Mouse (Mus musculus) limb, embryonic 12.5 days (tissue): ENCODE measurements around the gene Smim11. TPM values are rescaled to one million over a fixed set of nuclear protein-coding genes. Genes with fewer than 3 reads are reported as not detected.

ENCODE experiments used
- ATAC-seq: fragments of 200-750 bp; cut with Nextera tagmentation; 2 replicates; pipeline ENCODE4 v1.8.0; 2017; ENCODE audit warnings: low read depth, moderate TSS enrichment; ENCODE audit not compliant: insufficient number of reproducible peaks, insufficient read depth, low FRiP score, low TSS enrichment
- H3K27ac ChIP-seq: fragments of 300-500 bp; sonication (generic); 2 replicates; pipeline ENCODE4 v1.5.1; 2016; ENCODE audit warnings: mild to moderate bottlenecking, moderate library complexity
- H3K27me3 ChIP-seq: fragments of 300-500 bp; sonication (generic); 2 replicates; pipeline ENCODE4 v1.6.1; 2016; ENCODE audit warnings: mild to moderate bottlenecking, moderate library complexity
- H3K36me3 ChIP-seq: fragments of 300-500 bp; sonication (generic); 2 replicates; pipeline ENCODE4 v1.6.1; 2016; ENCODE audit warnings: mild to moderate bottlenecking, moderate library complexity
- H3K4me1 ChIP-seq: fragments of 300-500 bp; sonication (generic); replicated peaks from 2 replicates; pipeline ENCODE4 v1.6.1; 2016
- H3K4me2 ChIP-seq: fragments of 300-500 bp; sonication (generic); 2 replicates; pipeline ENCODE4 v1.6.1; 2016; ENCODE audit warnings: mild to moderate bottlenecking, moderate library complexity
- H3K4me3 ChIP-seq: fragments of 300-500 bp; sonication (generic); replicated peaks from 2 replicates; pipeline ENCODE4 v1.5.1; 2016; ENCODE audit warnings: mild to moderate bottlenecking
- H3K9ac ChIP-seq: fragments of 300-500 bp; sonication (generic); replicated peaks from 2 replicates; pipeline ENCODE4 v1.6.1; 2016; ENCODE audit warnings: mild to moderate bottlenecking, moderate library complexity
- H3K9me3 ChIP-seq: fragments of 300-500 bp; sonication (generic); 2 replicates; pipeline ENCODE4 v1.6.1; 2016; ENCODE audit warnings: mild to moderate bottlenecking, moderate library complexity
- WGBS: fragments of 180-500 bp; shearing (Covaris S2); methylation state at CpG from one replicate; pipeline ENCODE4 v1.1.7; 2016; 5-methylcytosine and 5-hydroxymethylcytosine counted together
- polyA plus RNA-seq: library from polyadenylated mRNA; unstranded; fragments of >200 nt; fragmentation: Nextera tagmentation; extraction: Ambion mirVana; gene quantifications from 2 replicates; pipeline ENCODE4 v1.2.1, GENCODE M21; 2016

The Smim11 gene
- polyA plus RNA-seq, 1 experiment from 2014 or later = 152 TPM

GRCm38 (mm10) chr16:92319353-92320109 is 18.4 kb downstream of the Smim11 start:
- ATAC-seq = no peak
- Histone ChIP-seq H3K4me1 (peaks cover 6% of the 10 kb centered on the region), H3K4me2 (no peak overlapping the region), H3K27ac (no peak overlapping the region), H3K27me3 (no peaks in the 10 kb centered on the region), H3K9me3 (no peaks in the 10 kb centered on the region), H3K36me3 (no peaks in the 10 kb centered on the region), H3K9ac (no peak overlapping the region), H3K4me3 (no peak overlapping the region)
- WGBS = 60% methylated on average over 20 of the region's 20 CpGs

- Histone ChIP-seq H3K36me3 (no peaks in the 10 kb centered on the region), H3K4me3 (no peak overlapping the region), H3K4me2 (no peak overlapping the region), H3K27ac (no peak overlapping the region), H3K9me3 (no peaks in the 10 kb centered on the region), H3K27me3 (no peaks in the 10 kb centered on the region), H3K4me1 (peaks cover 10% of the 10 kb centered on the region), H3K9ac (no peak overlapping the region)
- WGBS = 84% methylated on average over 3 of the region's 3 CpGs
- ATAC-seq = no peak
Observed at GRCm38 (mm10) chr16:92320361-92320760, 19.3 kb downstream of the Smim11 start.

GRCm38 (mm10) chr16:92321341-92321740 is 20.3 kb downstream of the Smim11 start, which contains the start of gene Fam243:
Fam243 (minus strand) TSS chr16:92321441.
- H3K27me3 ChIP-seq = no peaks in the 10 kb centered on the region
- no peaks in the 10 kb centered on the region for H3K36me3 ChIP-seq
- no peak within 1 kb of the TSS for H3K9ac ChIP-seq
- H3K9me3 ChIP-seq = no peaks in the 10 kb centered on the region
- H3K4me3 ChIP-seq = no peak within 1 kb of the TSS
- no peak within 1 kb of the TSS for H3K4me2 ChIP-seq
- 93% methylated on average over 8 of the region's 8 CpGs for WGBS
- no peak for ATAC-seq
- H3K27ac ChIP-seq = no peak within 1 kb of the TSS
- H3K4me1 ChIP-seq = peaks cover 10% of the 10 kb centered on the region

DNA sequence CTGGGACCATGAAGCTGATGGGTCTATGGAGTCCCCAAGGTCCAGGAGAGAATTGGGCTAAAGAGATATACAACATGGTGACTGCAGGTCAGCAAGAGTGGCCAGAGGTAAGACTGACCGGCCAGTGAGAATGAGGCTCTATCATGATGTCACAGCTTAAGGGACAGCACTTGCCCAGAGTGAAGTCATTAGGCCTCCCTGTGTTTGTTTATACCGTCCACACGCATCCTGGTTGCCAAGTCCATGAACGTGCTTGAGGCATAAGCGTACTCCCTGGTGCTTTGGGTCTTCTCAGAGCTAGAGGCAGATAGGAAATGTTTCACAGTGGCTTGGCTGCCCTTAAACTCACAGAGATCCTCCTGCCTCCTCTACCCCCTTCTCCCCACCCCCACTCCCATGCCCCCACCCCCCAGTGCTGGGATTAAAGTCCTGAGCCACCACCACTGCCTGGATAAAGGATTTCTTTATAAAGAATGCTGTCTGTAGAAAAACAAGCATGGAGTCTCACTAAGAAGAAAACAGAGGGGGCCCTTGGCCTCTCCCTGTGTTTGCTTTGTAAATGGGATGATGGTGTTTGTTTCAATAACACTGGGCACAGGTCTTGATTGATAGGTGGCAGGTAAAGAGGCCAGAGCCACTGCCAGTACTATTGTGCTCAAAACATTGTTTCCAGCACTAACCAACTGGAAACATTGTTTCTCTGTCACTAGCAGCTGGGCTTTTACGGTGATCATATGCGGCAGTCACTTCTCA is 23.4 kb downstream of the Smim11 start:
- Histone ChIP-seq H3K4me2 (no peak overlapping the region), H3K27me3 (no peaks in the 10 kb centered on the region), H3K9ac (no peak overlapping the region), H3K27ac (no peak overlapping the region), H3K4me1 (peaks cover 10% of the 10 kb centered on the region), H3K36me3 (no peaks in the 10 kb centered on the region), H3K4me3 (no peak overlapping the region), H3K9me3 (no peaks in the 10 kb centered on the region)
- no peak for ATAC-seq
- 60% methylated on average over 7 of the region's 7 CpGs for WGBS

GRCm38 (mm10) chr16:92325062-92325406 is 23.9 kb downstream of the Smim11 start:
- Histone ChIP-seq H3K9me3 (no peaks in the 10 kb centered on the region), H3K4me2 (no peak overlapping the region), H3K36me3 (no peaks in the 10 kb centered on the region), H3K4me3 (no peak overlapping the region), H3K27ac (no peak overlapping the region), H3K27me3 (no peaks in the 10 kb centered on the region), H3K4me1 (peaks cover 10% of the 10 kb centered on the region), H3K9ac (no peak overlapping the region)
- ATAC-seq = no peak
- 75% methylated on average over 1 of the region's 1 CpGs for WGBS

DNA sequence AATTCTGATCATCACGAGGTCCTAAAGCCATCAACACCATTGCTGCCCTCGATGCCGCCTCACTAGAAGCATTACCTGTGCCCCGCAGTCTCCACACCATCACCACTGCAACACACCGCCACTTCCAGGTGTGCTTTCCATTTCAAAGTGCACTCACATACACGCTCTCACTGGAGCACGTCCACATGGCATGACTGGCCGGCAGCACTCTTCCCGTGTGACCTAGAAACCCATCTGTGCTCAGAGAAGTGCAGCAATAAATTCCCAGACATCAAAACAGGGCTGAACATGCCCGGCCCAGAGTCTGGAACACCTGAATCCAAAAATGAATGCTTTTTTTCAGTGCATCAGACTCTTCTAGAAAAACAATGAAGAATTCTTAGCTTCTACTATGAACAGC is 26.8 kb downstream of the Smim11 start:
- no peaks in the 10 kb centered on the region for H3K9me3 ChIP-seq
- H3K27ac ChIP-seq = no peak overlapping the region
- no peaks in the 10 kb centered on the region for H3K36me3 ChIP-seq
- H3K4me1 ChIP-seq = peaks cover 15% of the 10 kb centered on the region
- H3K27me3 ChIP-seq = no peaks in the 10 kb centered on the region
- 73% methylated on average over 10 of the region's 10 CpGs for whole genome bisulfite sequencing
- H3K4me3 ChIP-seq = no peak overlapping the region
- H3K4me2 ChIP-seq = no peak overlapping the region
- H3K9ac ChIP-seq = no peak overlapping the region
- no peak for ATAC-seq

GRCm38 (mm10) chr16:92330966-92331365 is 29.9 kb downstream of the Smim11 start:
- 84% methylated on average over 5 of the region's 5 CpGs for WGBS
- ATAC-seq = no peak
- H3K27me3 ChIP-seq = no peaks in the 10 kb centered on the region
- peaks cover 5% of the 10 kb centered on the region for H3K4me1 ChIP-seq
- no peak overlapping the region for H3K27ac ChIP-seq
- no peak overlapping the region for H3K4me2 ChIP-seq
- H3K9ac ChIP-seq = no peak overlapping the region
- no peaks in the 10 kb centered on the region for H3K9me3 ChIP-seq
- H3K4me3 ChIP-seq = no peak overlapping the region
- no peaks in the 10 kb centered on the region for H3K36me3 ChIP-seq

GRCm38 (mm10) chr16:92334600-92334999 is 33.5 kb downstream of the Smim11 start:
- WGBS = 57% methylated on average over 9 of the region's 9 CpGs
- Histone ChIP-seq H3K4me2 (no peak overlapping the region), H3K36me3 (no peaks in the 10 kb centered on the region), H3K9me3 (no peaks in the 10 kb centered on the region), H3K4me3 (no peak overlapping the region), H3K4me1 (peaks cover 5% of the 10 kb centered on the region), H3K9ac (no peak overlapping the region), H3K27me3 (no peaks in the 10 kb centered on the region; the same call in 1 of the 2 replicates), H3K27ac (no peak overlapping the region)
- no peak for ATAC-seq

DNA sequence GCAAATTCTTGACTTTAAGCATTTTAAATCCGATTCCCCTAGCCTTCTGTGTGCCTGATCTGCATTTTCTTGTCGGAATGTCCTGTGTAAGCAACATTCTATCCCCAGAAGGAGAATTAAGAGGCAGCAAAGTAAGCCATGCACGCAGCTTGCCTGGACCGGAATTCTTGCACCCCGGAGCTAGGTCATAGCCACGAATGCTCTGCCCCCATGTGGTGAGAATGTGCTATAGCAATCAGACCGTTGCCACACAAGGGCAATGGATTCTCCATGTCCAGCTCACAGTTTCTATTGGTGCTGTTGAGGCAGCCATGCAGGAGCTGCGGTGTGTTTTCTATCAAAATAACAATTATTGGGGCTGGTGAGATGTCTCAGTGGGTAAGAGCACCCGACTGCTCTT is 35.2 kb downstream of the Smim11 start:
- WGBS = 7% methylated on average over 9 of the region's 9 CpGs
- H3K4me1 ChIP-seq = peaks cover 12% of the 10 kb centered on the region
- no peaks in the 10 kb centered on the region for H3K9me3 ChIP-seq
- H3K36me3 ChIP-seq = no peaks in the 10 kb centered on the region
- H3K27ac ChIP-seq = 0 out of 2 replicates have a peak overlapping the region, but pooled peaks have one; percentile 3
- H3K27me3 ChIP-seq = no peaks in the 10 kb centered on the region; the same call in 1 of the 2 replicates
- H3K9ac ChIP-seq = no peak overlapping the region
- no peak for ATAC-seq
- H3K4me2 ChIP-seq = no peak overlapping the region
- no peak overlapping the region for H3K4me3 ChIP-seq

DNA sequence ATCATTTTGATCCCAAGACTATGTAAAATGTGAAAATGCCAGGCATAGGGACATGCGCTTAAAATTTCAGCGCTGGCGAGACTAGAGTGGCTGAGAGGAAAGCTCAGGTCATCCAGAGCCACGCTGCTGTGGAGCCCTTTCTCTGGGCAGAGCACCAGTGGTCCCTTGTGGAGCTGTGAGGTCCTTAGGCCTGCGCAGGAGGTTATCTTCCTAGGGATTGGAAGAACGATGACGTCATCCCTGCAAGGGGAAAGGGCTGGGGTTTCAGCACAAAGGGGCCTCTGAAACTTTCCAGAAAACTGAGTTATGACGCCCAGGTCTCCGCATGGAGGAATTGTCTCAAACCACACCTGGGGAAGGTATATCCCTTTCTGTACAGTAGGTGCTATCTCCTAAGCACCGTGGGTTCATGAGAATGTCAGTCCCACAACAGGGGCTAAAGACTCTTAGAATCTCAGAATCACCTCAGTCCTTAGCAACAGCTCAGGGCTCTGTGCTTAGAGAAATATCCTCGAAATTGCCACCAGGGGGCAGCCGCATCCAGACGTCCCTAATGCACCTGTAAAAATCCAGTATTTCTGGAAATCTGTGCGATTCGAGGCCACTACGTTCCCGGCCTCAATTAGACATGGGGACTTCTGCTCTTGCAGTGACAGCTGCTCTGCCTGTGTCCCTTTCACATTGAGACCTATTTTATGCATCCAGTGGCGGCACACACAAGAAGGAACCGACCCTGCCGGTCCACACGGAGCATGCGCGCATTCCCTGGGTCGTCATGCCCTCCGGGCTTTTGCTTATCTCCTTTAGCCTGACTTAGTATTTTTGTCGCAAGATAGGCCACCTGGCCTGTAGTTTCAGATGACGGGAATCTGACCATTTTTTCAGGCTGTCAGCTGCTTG is 39.8 kb downstream of the Smim11 start:
- Histone ChIP-seq H3K9ac (no peak overlapping the region; the same call in 1 of the 2 replicates), H3K4me1 (peaks cover 8% of the 10 kb centered on the region; the same call in 1 of the 2 replicates), H3K4me3 (no peak overlapping the region), H3K9me3 (no peaks in the 10 kb centered on the region), H3K27me3 (no peaks in the 10 kb centered on the region; the same call in 1 of the 2 replicates), H3K27ac (no peak overlapping the region), H3K4me2 (peak overlapping the region; percentile 42), H3K36me3 (no peaks in the 10 kb centered on the region)
- peak; percentile 45; the same call in 1 of the 2 replicates for ATAC-seq
- 29% methylated on average over 27 of the region's 27 CpGs for WGBS

- Histone ChIP-seq H3K36me3 (no peaks in the 10 kb centered on the region), H3K27ac (no peak overlapping the region), H3K9ac (no peak overlapping the region), H3K4me1 (peaks cover 11% of the 10 kb centered on the region; the same call in 1 of the 2 replicates), H3K27me3 (0 out of 2 replicates have a peak, but pooled peaks cover 3% of the 10 kb centered on the region), H3K4me3 (no peak overlapping the region), H3K9me3 (no peaks in the 10 kb centered on the region), H3K4me2 (no peak overlapping the region)
- no peak for ATAC-seq
- 70% methylated on average over 11 of the region's 11 CpGs for WGBS
Observed at GRCm38 (mm10) chr16:92345177-92345576, 44.1 kb downstream of the Smim11 start.
